Mouse (Mus musculus) ovary, adult 2 months (tissue): Measurements from ENCODE around the gene 1700008O03Rik. TPM values are rescaled to one million over a fixed set of nuclear protein-coding genes. Genes with fewer than 3 reads are reported as not detected.

Source experiments
- polyA plus RNA-seq: library from polyadenylated mRNA; depleted of rRNA; stranded (reverse); fragments of >200 nt; gene quantifications from 2 replicates; pipeline ENCODE4 v1.2.3, GENCODE M21; 2012; rRNA removed

Gene 1700008O03Rik
- polyA plus RNA-seq, result 2.6 and 2.8 TPM in 2 replicates

DNA sequence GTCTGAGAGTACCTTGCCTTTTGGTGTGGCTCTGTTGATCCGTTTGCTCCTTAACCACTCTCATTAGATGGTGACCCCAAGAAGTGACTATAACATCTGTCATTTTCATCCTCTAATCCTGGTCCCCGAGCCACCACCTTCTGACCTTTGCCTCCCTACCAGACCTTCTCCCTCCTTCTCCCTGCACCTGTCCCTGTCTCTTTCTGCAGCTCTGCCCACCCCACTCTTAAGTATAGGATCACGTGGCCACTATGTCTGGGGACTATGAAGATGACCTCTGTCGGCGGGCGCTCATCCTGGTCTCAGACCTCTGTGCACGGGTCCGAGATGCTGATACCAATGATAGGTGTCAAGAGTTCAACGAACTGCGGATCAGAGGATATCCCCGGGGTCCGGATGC is at the start of gene 1700008O03Rik:
Gene 1700008O03Rik, minus strand, starts transcription at position 101 of the 400 bp plus-strand sequence.

DNA sequence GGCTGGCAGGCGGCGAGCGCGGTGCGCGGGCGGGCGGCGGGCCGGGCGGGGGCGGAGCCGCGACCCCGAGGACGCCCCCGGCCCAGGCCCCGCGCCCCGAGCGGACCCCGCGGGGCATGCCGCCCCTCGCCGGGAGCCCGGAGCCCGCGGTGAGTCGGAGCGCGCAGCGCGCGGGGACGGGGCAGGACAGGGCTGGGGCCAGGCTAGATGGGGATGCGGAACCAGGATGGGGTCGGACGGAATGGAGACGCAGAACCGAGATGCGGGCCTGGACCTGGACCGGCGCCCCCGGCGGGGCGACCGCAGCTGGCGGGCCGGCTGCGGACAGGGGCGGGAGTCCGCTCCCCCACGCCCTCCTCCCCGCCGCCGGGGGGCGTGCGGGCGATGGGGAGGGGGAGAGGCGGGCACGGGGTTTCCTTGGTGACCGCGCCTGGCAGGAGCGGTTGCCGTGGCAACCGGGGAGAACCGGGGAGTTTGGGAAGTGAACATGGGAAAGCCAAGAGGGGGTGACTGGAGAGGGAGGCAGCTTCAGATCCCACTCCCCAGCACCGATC is 43.4 kb upstream of the 1700008O03Rik start, which contains the start of gene Lrrc4b:
Gene Lrrc4b, plus strand, starts transcription at position 51 of the 554 bp plus-strand sequence.

GRCm38 (mm10) chr7:44383980-44384715 is 1.5 kb downstream of the 1700008O03Rik start, which contains the start of gene Syt3:
Gene Syt3, plus strand, starts transcription at chr7:44384102.

Other genes with a start within 250 kb of the 1700008O03Rik start
- gene Klk1b16, start 249.1 kb downstream of the 1700008O03Rik start, polyA plus RNA-seq, result not detected in 2 replicates
- gene Klk1b24, start 197.6 kb downstream of the 1700008O03Rik start, polyA plus RNA-seq, result 4.4 and 5.6 TPM in 2 replicates
- gene Klk1b3, start 187.6 kb downstream of the 1700008O03Rik start, polyA plus RNA-seq, result not detected in 2 replicates
- gene Klk1b4, start 178.4 kb downstream of the 1700008O03Rik start, polyA plus RNA-seq, result not detected in 2 replicates
- gene Klk1b5, start 169.9 kb downstream of the 1700008O03Rik start, polyA plus RNA-seq, result 0.15 and 0.29 TPM in 2 replicates
- gene Klk1, start 160.5 kb downstream of the 1700008O03Rik start, polyA plus RNA-seq, result 10.3 and 15.0 TPM in 2 replicates
- not detected in 2 replicates for gene Gm36864, start 149.6 kb downstream of the 1700008O03Rik start, polyA plus RNA-seq
- 1.7 and 1.9 TPM in 2 replicates for gene 1700028J19Rik, start 139.1 kb downstream of the 1700008O03Rik start, polyA plus RNA-seq
- gene 2410002F23Rik, start 139.1 kb downstream of the 1700008O03Rik start, polyA plus RNA-seq, result 302 and 308 TPM in 2 replicates
- gene Acp4, start 128.4 kb downstream of the 1700008O03Rik start, polyA plus RNA-seq, result 0.14 and 0.29 TPM in 2 replicates
- gene Gm15517, start 124.4 kb downstream of the 1700008O03Rik start, polyA plus RNA-seq, result not detected in 2 replicates
- gene Clec11a, start 78.9 kb downstream of the 1700008O03Rik start, polyA plus RNA-seq, result 17.9 and 24.7 TPM in 2 replicates
- gene Shank1, start 75.6 kb downstream of the 1700008O03Rik start, polyA plus RNA-seq, result 1.6 and 1.7 TPM in 2 replicates
- gene Syt3, start 1.7 kb downstream of the 1700008O03Rik start, polyA plus RNA-seq, result 5.9 and 6.5 TPM in 2 replicates
- 12.9 and 15.2 TPM in 2 replicates for gene Lrrc4b, start 43.2 kb upstream of the 1700008O03Rik start, polyA plus RNA-seq
- gene Aspdh, start 79.6 kb upstream of the 1700008O03Rik start, polyA plus RNA-seq, result 0.46 and 2.6 TPM in 2 replicates
- gene Josd2, start 82.2 kb upstream of the 1700008O03Rik start, polyA plus RNA-seq, result 224 and 234 TPM in 2 replicates
- 430 and 453 TPM in 2 replicates for gene Emc10, start 110.7 kb upstream of the 1700008O03Rik start, polyA plus RNA-seq
- gene Fam71e1, start 110.8 kb upstream of the 1700008O03Rik start, polyA plus RNA-seq, result 19.1 and 24.1 TPM in 2 replicates
- 1.3 and 1.4 TPM in 2 replicates for gene Mybpc2, start 138.8 kb upstream of the 1700008O03Rik start, polyA plus RNA-seq
- 0.78 and 1.3 TPM in 2 replicates for gene Spib, start 146.3 kb upstream of the 1700008O03Rik start, polyA plus RNA-seq
- gene Pold1, start 163.0 kb upstream of the 1700008O03Rik start, polyA plus RNA-seq, result 92.1 and 95.5 TPM in 2 replicates
- gene Nr1h2, start 168.1 kb upstream of the 1700008O03Rik start, polyA plus RNA-seq, result 236 and 251 TPM in 2 replicates
- 24.1 and 29.3 TPM in 2 replicates for gene Napsa, start 186.6 kb upstream of the 1700008O03Rik start, polyA plus RNA-seq
- gene Kcnc3, start 204.8 kb upstream of the 1700008O03Rik start, polyA plus RNA-seq, result 2.9 and 3.1 TPM in 2 replicates